Mouse (Mus musculus) CH12.LX (cell line): Measurements from ENCODE around the gene Ankrd28. TPM values are rescaled to one million over a fixed set of nuclear protein-coding genes. Genes with fewer than 3 reads are reported as not detected.

Experiments
- DNase-seq: peaks from one replicate; pipeline ENCODE4 v3.0.0-alpha.2; 2013; ENCODE audit errors: extremely low read depth
- H3K27ac ChIP-seq: 2 replicates; pipeline ENCODE4 v1.5.1; 2012; ENCODE audit warnings: low read depth, mild to moderate bottlenecking, control low read depth, moderate library complexity; ENCODE audit not compliant: insufficient read depth
- H3K27me3 ChIP-seq: replicated peaks from 2 replicates; pipeline ENCODE3; 2012; ENCODE audit warnings: inconsistent platforms
- H3K36me3 ChIP-seq, 2 experiments: replicated peaks in 1 of 2; 2 replicates each; pipeline versions ENCODE3 to v1.6.1; 2012; ENCODE audit warnings: inconsistent platforms in 1 of 2, low read length in 1 of 2, mild to moderate bottlenecking in 1 of 2, mixed read lengths in 1 of 2, moderate library complexity in 1 of 2; ENCODE audit not compliant: control insufficient read depth in 1 of 2, insufficient read depth in 1 of 2
- H3K4me1 ChIP-seq, 2 experiments: 2 replicates each; pipeline ENCODE4 v1.6.1; 2012; ENCODE audit warnings: inconsistent platforms in 1 of 2, moderate library complexity in 1 of 2; ENCODE audit not compliant: insufficient read depth in 2 of 2, control insufficient read depth in 1 of 2
- H3K4me2 ChIP-seq: 2 replicates; pipeline ENCODE4 v1.6.1; 2012; ENCODE audit warnings: low read depth, mild to moderate bottlenecking, control low read depth; ENCODE audit not compliant: poor library complexity, insufficient read depth, severe bottlenecking
- H3K4me3 ChIP-seq, 3 experiments: fragments of 150-350 bp in 1 of 3; sonication (generic) in 1 of 3; replicated peaks in 1 of 3; 2 replicates each; pipeline versions ENCODE3 to v1.5.1; 2011 to 2012; ENCODE audit warnings: low read depth in 2 of 3, low read length in 2 of 3, mild to moderate bottlenecking in 2 of 3, moderate library complexity in 2 of 3, control low read depth in 1 of 3, improper control_type of control experiment in 1 of 3, inconsistent platforms in 1 of 3, mixed read lengths in 1 of 3; ENCODE audit not compliant: poor library complexity in 1 of 3
- H3K79me2 ChIP-seq: replicated peaks from 2 replicates; pipeline ENCODE4 v1.6.1; 2012; ENCODE audit warnings: mild to moderate bottlenecking, moderate library complexity; ENCODE audit not compliant: control insufficient read depth, poor library complexity, insufficient read depth, severe bottlenecking; ENCODE audit errors: extremely low read depth
- H3K9ac ChIP-seq: 2 replicates; pipeline ENCODE4 v1.6.1; 2012; ENCODE audit warnings: low read depth, mild to moderate bottlenecking, control low read depth, moderate library complexity; ENCODE audit not compliant: insufficient read depth
- H3K9me3 ChIP-seq: replicated peaks from 2 replicates; pipeline ENCODE3; 2012; ENCODE audit warnings: low read length, inconsistent platforms, mixed read lengths
- BHLHE40 ChIP-seq: IDR thresholded peaks from 2 replicates; pipeline ENCODE4 v1.6.1; 2011; ENCODE audit warnings: mild to moderate bottlenecking, low read depth, low read length, improper control_type of control experiment
- CHD1 ChIP-seq: IDR thresholded peaks from 2 replicates; pipeline ENCODE4 v1.6.1; 2012; ENCODE audit warnings: low read depth, low read length, improper control_type of control experiment, inconsistent platforms
- CTCF ChIP-seq, 2 experiments: IDR thresholded peaks in 1 of 2; conservative IDR thresholded peaks in 1 of 2; 2 replicates each; pipeline ENCODE4 v1.5.1; 2011 to 2012; ENCODE audit warnings: low read depth in 2 of 2, low read length in 2 of 2, improper control_type of control experiment in 1 of 2, inconsistent platforms in 1 of 2, mild to moderate bottlenecking in 1 of 2, moderate library complexity in 1 of 2
- ELF1 ChIP-seq: IDR thresholded peaks from 2 replicates; pipeline ENCODE4 v1.6.1; 2014; ENCODE audit warnings: low read depth, mild to moderate bottlenecking, inconsistent platforms, low read length, improper control_type of control experiment
- EP300 ChIP-seq: IDR thresholded peaks from 2 replicates; pipeline ENCODE4 v1.6.1; 2011; ENCODE audit warnings: low read length, improper control_type of control experiment
- ETS1 ChIP-seq: conservative IDR thresholded peaks from 2 replicates; pipeline ENCODE4 v1.6.1; 2012; ENCODE audit warnings: low read depth, mild to moderate bottlenecking, inconsistent platforms, low read length, improper control_type of control experiment, moderate library complexity
- HCFC1 ChIP-seq: IDR thresholded peaks from 2 replicates; pipeline ENCODE4 v1.6.1; 2012; ENCODE audit warnings: low read depth, mild to moderate bottlenecking, inconsistent platforms, low read length, improper control_type of control experiment
- IRF4 ChIP-seq: IDR thresholded peaks from 2 replicates; pipeline ENCODE4 v1.6.1; 2014; ENCODE audit warnings: low read depth, mild to moderate bottlenecking, inconsistent platforms, low read length, improper control_type of control experiment
- JUND ChIP-seq: conservative IDR thresholded peaks from 2 replicates; pipeline ENCODE4 v1.6.1; 2011; ENCODE audit warnings: low read depth, low read length, improper control_type of control experiment
- KAT2A ChIP-seq: IDR thresholded peaks from 2 replicates; pipeline ENCODE4 v1.6.1; 2012; ENCODE audit warnings: low read length, improper control_type of control experiment, inconsistent platforms; ENCODE audit not compliant: insufficient replicate concordance
- MAFK ChIP-seq: IDR thresholded peaks from 2 replicates; pipeline ENCODE4 v1.6.1; 2011; ENCODE audit warnings: low read length, improper control_type of control experiment; ENCODE audit not compliant: insufficient replicate concordance
- MAX ChIP-seq: IDR thresholded peaks from 2 replicates; pipeline ENCODE4 v1.6.1; 2011; ENCODE audit warnings: low read length, improper control_type of control experiment
- MAZ ChIP-seq: IDR thresholded peaks from 2 replicates; pipeline ENCODE4 v1.6.1; 2012; ENCODE audit warnings: low read depth, mild to moderate bottlenecking, inconsistent platforms, low read length, improper control_type of control experiment, moderate library complexity
- MEF2A ChIP-seq: IDR thresholded peaks from 2 replicates; pipeline ENCODE4 v1.6.1; 2014; ENCODE audit warnings: low read depth, mild to moderate bottlenecking, inconsistent platforms, low read length, improper control_type of control experiment, borderline replicate concordance
- MYC ChIP-seq: IDR thresholded peaks from 2 replicates; pipeline ENCODE4 v1.6.1; 2011; ENCODE audit warnings: low read depth, mild to moderate bottlenecking, improper control_type of control experiment, low read length
- NELFE ChIP-seq: IDR thresholded peaks from 2 replicates; pipeline ENCODE4 v1.6.1; 2011; ENCODE audit warnings: low read depth, low read length, improper control_type of control experiment
- NRF1 ChIP-seq: IDR thresholded peaks from 2 replicates; pipeline ENCODE4 v1.6.1; 2014; ENCODE audit warnings: low read depth, mild to moderate bottlenecking, inconsistent platforms, low read length, improper control_type of control experiment, moderate library complexity
- PAX5 ChIP-seq: IDR thresholded peaks from 2 replicates; pipeline ENCODE4 v1.6.1; 2012; ENCODE audit warnings: low read length, inconsistent platforms, mixed read lengths
- POLR2A ChIP-seq: IDR thresholded peaks from 2 replicates; pipeline ENCODE4 v1.6.1; 2011; ENCODE audit warnings: low read depth, mild to moderate bottlenecking, improper control_type of control experiment, low read length
- POLR2AphosphoS2 ChIP-seq: IDR thresholded peaks from 2 replicates; pipeline ENCODE4 v1.6.1; 2011; ENCODE audit warnings: low read depth, low read length, improper control_type of control experiment
- RAD21 ChIP-seq: IDR thresholded peaks from 2 replicates; pipeline ENCODE4 v1.6.1; 2011; ENCODE audit warnings: low read depth, mild to moderate bottlenecking, low read length, improper control_type of control experiment, moderate library complexity
- RCOR1 ChIP-seq: conservative IDR thresholded peaks from 2 replicates; pipeline ENCODE4 v1.6.1; 2012; ENCODE audit warnings: low read depth, mild to moderate bottlenecking, inconsistent platforms, low read length, improper control_type of control experiment
- SIN3A ChIP-seq: IDR thresholded peaks from 2 replicates; pipeline ENCODE4 v1.6.1; 2012; ENCODE audit warnings: low read length, improper control_type of control experiment, inconsistent platforms
- SMC3 ChIP-seq: IDR thresholded peaks from 2 replicates; pipeline ENCODE4 v1.6.1; 2011; ENCODE audit warnings: low read depth, low read length, improper control_type of control experiment
- TBP ChIP-seq: conservative IDR thresholded peaks from 2 replicates; pipeline ENCODE4 v1.6.1; 2011; ENCODE audit warnings: low read depth, low read length, improper control_type of control experiment
- TCF12 ChIP-seq: IDR thresholded peaks from 2 replicates; pipeline ENCODE4 v1.6.1; 2014; ENCODE audit warnings: low read depth, mild to moderate bottlenecking, inconsistent platforms, low read length, improper control_type of control experiment
- UBTF ChIP-seq: IDR thresholded peaks from 2 replicates; pipeline ENCODE4 v1.6.1; 2012; ENCODE audit warnings: low read depth, mild to moderate bottlenecking, inconsistent platforms, low read length, improper control_type of control experiment, moderate library complexity
- USF1 ChIP-seq: IDR thresholded peaks from 2 replicates; pipeline ENCODE4 v1.6.1; 2014; ENCODE audit warnings: low read depth, mild to moderate bottlenecking, inconsistent platforms, low read length, improper control_type of control experiment
- USF2 ChIP-seq: conservative IDR thresholded peaks from 2 replicates; pipeline ENCODE4 v1.6.1; 2011; ENCODE audit warnings: low read depth, low read length, improper control_type of control experiment
- ZKSCAN1 ChIP-seq: IDR thresholded peaks from 2 replicates; pipeline ENCODE4 v1.6.1; 2012; ENCODE audit warnings: low read depth, inconsistent platforms, low read length, improper control_type of control experiment, borderline replicate concordance
- ZMIZ1 ChIP-seq: IDR thresholded peaks from 2 replicates; pipeline ENCODE4 v1.6.1; 2012; ENCODE audit warnings: low read depth, mild to moderate bottlenecking, inconsistent platforms, low read length, improper control_type of control experiment
- dilution Hi-C: fragments of 300-500 bp; cut with MboI; formaldehyde crosslinking; loops from 2 replicates; pipeline ENCODE4 v1.14.3; 2020; ENCODE audit warnings: low sequenced_read_pairs; ENCODE audit not compliant: extremely low pct_unique_long_range_greater_than_20kb, extremely low pct_ligation_motif_present
- in situ Hi-C: fragments of 300-500 bp; cut with MboI; formaldehyde crosslinking; loops from 3 replicates; pipeline ENCODE4 v1.14.3; 2019; ENCODE audit warnings: low sequenced_read_pairs, low pct_ligation_motif_present, low pct_unique_long_range_greater_than_20kb, mixed read lengths
- polyA plus RNA-seq: library from polyadenylated mRNA; unstranded; fragments of >175 nt; gene quantifications from 2 replicates; pipeline ENCODE4 v1.2.1, GENCODE M21; 2012; ENCODE audit warnings: low read depth; ENCODE audit not compliant: insufficient read length
- total RNA-seq, 2 experiments: library from RNA; depleted of rRNA; stranded (reverse); fragments of 300-350 nt in 1 of 2; fragments of >200 nt in 1 of 2; gene quantifications; 2 replicates each; pipeline ENCODE4 v1.2.3; 2012 to 2014

Gene Ankrd28
- total and polyA plus RNA-seq, 3 experiments = 7.3 to 15.0 (median 14.9) TPM

DNA sequence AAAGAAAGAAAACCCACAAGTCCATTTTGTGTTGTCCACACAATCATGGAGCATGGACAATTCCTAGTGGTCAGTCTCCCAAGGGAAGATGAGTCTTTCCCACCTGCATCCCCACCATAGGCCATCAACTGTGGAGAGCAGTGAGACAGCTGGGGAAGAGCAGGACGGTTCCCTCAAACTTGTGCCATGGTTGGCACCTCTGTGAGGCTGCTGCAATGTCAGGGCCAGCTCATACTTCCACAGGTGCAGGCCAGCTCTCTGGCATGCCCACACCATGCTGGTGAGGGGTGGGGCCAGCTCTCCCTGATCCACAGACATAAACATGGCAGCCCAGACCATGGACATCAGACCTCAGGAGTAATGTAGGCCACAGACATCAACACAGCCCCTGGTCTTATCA lies 144.2 kb downstream of the Ankrd28 start:
- no peak overlapping the region for H3K9ac ChIP-seq
- H3K9me3 ChIP-seq = no peaks in the 10 kb centered on the region
- no peak overlapping the region for H3K4me2 ChIP-seq
- peaks cover 24 to 56% of the 10 kb centered on the region in 2 experiments for H3K4me1 ChIP-seq
- no peak for DNase-seq
- TF ChIP-seq ZMIZ1 (no peak), ELF1 (no peak), NRF1 (no peak), ETS1 (no peak), TBP (no peak), MAX (no peak), UBTF (no peak), SMC3 (no peak), KAT2A (no peak), USF2 (no peak), MAFK (no peak), USF1 (no peak)
- H3K79me2 ChIP-seq = no peaks in the 10 kb centered on the region
- no peak overlapping the region for H3K27ac ChIP-seq
- dilution Hi-C loops = no loop called here
- peak overlapping the region in 1 of 3 experiments; percentile 2 for H3K4me3 ChIP-seq
- no peaks in the 10 kb centered on the region for H3K36me3 ChIP-seq
- no peaks in the 10 kb centered on the region for H3K27me3 ChIP-seq
- in situ Hi-C loops = no loop called here

DNA sequence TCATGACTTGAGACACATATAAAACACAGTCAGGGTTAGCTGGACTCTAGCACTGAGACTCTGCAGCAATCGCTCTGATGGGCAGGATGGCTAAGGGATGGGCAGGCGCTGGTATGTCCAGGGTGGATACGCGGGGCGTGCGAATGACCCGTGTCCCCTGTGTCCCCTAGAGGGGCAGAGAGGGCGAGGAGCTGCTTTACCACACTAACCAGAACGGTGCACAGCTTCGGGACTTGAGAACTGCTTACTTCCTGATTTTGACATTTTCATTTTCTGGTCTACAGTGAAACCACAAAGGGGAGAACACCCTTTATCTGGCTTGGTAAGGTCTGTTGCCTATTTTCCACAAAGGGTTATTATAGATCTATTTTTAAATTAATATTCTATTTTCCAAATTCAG lies 144.8 kb downstream of the Ankrd28 start:
- dilution Hi-C loops = no loop called here

More for the DNA sequence above, 144.8 kb downstream of the Ankrd28 start:
- H3K9ac ChIP-seq = peak overlapping the region; percentile 8
- no peak for TF ChIP-seq MAZ
- no peak; the same call in 1 of the 2 replicates for TF ChIP-seq SMC3
- TF ChIP-seq MEF2A = peak; percentile 66; the same call in 1 of the 2 replicates
- TF ChIP-seq PAX5 = no peak
- peak; percentile 80 for TF ChIP-seq ELF1
- no peak for TF ChIP-seq MYC
- TF ChIP-seq RAD21 = no peak; the same call in none of the 2 replicates
- no peak for TF ChIP-seq ZKSCAN1
- no peak for TF ChIP-seq NRF1
- peak; percentile 51; the same call in 1 of the 2 replicates for TF ChIP-seq TCF12
- peak; percentile 40; the same call in 1 of the 2 replicates for TF ChIP-seq ETS1
- TF ChIP-seq MAFK = 0 out of 2 replicates have a peak, but pooled peaks have one; percentile 17
- no peak for TF ChIP-seq NELFE
- no peak for TF ChIP-seq RCOR1
- peak; percentile 14; the same call in 1 of the 2 replicates for TF ChIP-seq MAX
- TF ChIP-seq POLR2A = peak; percentile 33; the same call in 1 of the 2 replicates
- no peak for TF ChIP-seq CTCF (conservative IDR thresholded peaks at IDR 0.05 in 1 of 2, IDR thresholded peaks at IDR 0.05 in 1 of 2; ENCODE audit: low read depth in 2 of 2, low read length in 2 of 2)
- TF ChIP-seq ZMIZ1 = no peak
- peak; percentile 81 for TF ChIP-seq IRF4
- 0 out of 2 replicates have a peak, but pooled peaks have one; percentile 59 for TF ChIP-seq CHD1
- peak; percentile 50 for TF ChIP-seq BHLHE40
- TF ChIP-seq SIN3A = peak; percentile 51; the same call in 1 of the 2 replicates
- TF ChIP-seq POLR2AphosphoS2 = no peak
- no peak for TF ChIP-seq KAT2A
- no peak for TF ChIP-seq JUND
- no peak for TF ChIP-seq TBP
- no peak; the same call in 1 of the 2 replicates for TF ChIP-seq HCFC1
- peak; percentile 80 for TF ChIP-seq EP300
- H3K9me3 ChIP-seq = no peaks in the 10 kb centered on the region
- peak overlapping the region; percentile 31 for H3K27ac ChIP-seq
- H3K79me2 ChIP-seq = no peaks in the 10 kb centered on the region
- no peaks in the 10 kb centered on the region for H3K27me3 ChIP-seq
- peak; percentile 76 for DNase-seq
- peak overlapping the region; percentile 19; the same call in 1 of the 2 replicates for H3K4me2 ChIP-seq
- in situ Hi-C loops = no loop called here
- H3K4me3 ChIP-seq = peak overlapping the region in 2 of 3 experiments; percentile 1 to 14
- H3K4me1 ChIP-seq = peaks cover 27 to 59% of the 10 kb centered on the region in 2 experiments
- H3K36me3 ChIP-seq = no peaks in the 10 kb centered on the region
